Mouse (Mus musculus) ES-Bruce4 (cell line): ENCODE results near the gene Slc24a5.

Source experiments
- CTCF ChIP-seq: IDR thresholded peaks from one replicate; pipeline ENCODE4 v1.8.1; 2011; ENCODE audit warnings: low read depth, low read length
- EP300 ChIP-seq: IDR thresholded peaks from 2 replicates; pipeline ENCODE4 v1.6.1; 2011; ENCODE audit warnings: low read depth, low read length; ENCODE audit not compliant: insufficient read depth
- POLR2A ChIP-seq: IDR thresholded peaks from one replicate; pipeline ENCODE4 v1.8.1; 2011; ENCODE audit warnings: low read length; ENCODE audit not compliant: insufficient read depth

- TF ChIP-seq CTCF (no peak), EP300 (no peak), POLR2A (no peak)
These were observed 36.2 kb upstream of the Slc24a5 start for GRCm38 (mm10) chr2:125031562-125032257.
